ENCODE assay signal across 24 mouse cellular contexts in genomic region chr6:14122311-14122710, GRCm38 (mm10).
"Had no signal": no experiment of that assay in that cellular context is flagged by ENCODE, and none has a peak within 500 bp of the region (broad histone marks: within the 10 kb centered on the region; RNA-seq: fewer than 3 reads in every experiment).

No protein-coding gene starts in this region.

- DNase-seq: gastrocnemius, adult 2 months; gastrocnemius, postnatal 10 days; gastrocnemius, postnatal 25 days; heart, adult 18-20 months; heart, postnatal 10 days; heart, postnatal 4 days; kidney, adult 18-20 months; kidney, adult 8-10 months; kidney, postnatal 14 days; kidney, postnatal 36 days; layer of hippocampus, adult 9-11 months; layer of hippocampus, postnatal 36 days; left cerebral cortex, postnatal 4 days had no signal

- ATAC-seq: hindbrain, embryonic 16.5 days; inflammation-experienced regulatory T-cells, adult 6 months; intestine, embryonic 15.5 days; intestine, postnatal 0 days; liver, embryonic 12.5 days had no signal

- H3K9me3 ChIP-seq: heart, embryonic 10.5 days; heart, embryonic 12.5 days; hindbrain, embryonic 10.5 days; intestine, embryonic 15.5 days; limb, embryonic 13.5 days; limb, embryonic 15.5 days; liver, embryonic 12.5 days had no signal

- H3K36me3 ChIP-seq: heart, embryonic 10.5 days; heart, embryonic 12.5 days; hindbrain, embryonic 10.5 days; intestine, embryonic 15.5 days; limb, embryonic 13.5 days; limb, embryonic 15.5 days; liver, embryonic 12.5 days had no signal

- H3K27ac ChIP-seq: gastrocnemius, adult 2 months; heart, embryonic 10.5 days; hindbrain, embryonic 10.5 days; hindbrain, embryonic 14.5 days; intestine, embryonic 15.5 days; limb, embryonic 13.5 days; limb, embryonic 15.5 days; liver, embryonic 12.5 days had no signal

- H3K4me1 ChIP-seq: heart, embryonic 10.5 days; hindbrain, embryonic 10.5 days; intestine, embryonic 15.5 days; limb, embryonic 15.5 days; liver, embryonic 12.5 days had no signal

- H3K27me3 ChIP-seq: heart, embryonic 12.5 days; intestine, embryonic 15.5 days; limb, embryonic 13.5 days; limb, embryonic 15.5 days; liver, embryonic 12.5 days had no signal

- H3K4me2 ChIP-seq: heart, embryonic 12.5 days; hindbrain, embryonic 14.5 days; intestine, embryonic 15.5 days; limb, embryonic 13.5 days; limb, embryonic 15.5 days; liver, embryonic 12.5 days had no signal

- H3K4me3 ChIP-seq: gastrocnemius, adult 2 months; heart, embryonic 10.5 days; heart, embryonic 12.5 days; hindbrain, embryonic 10.5 days; intestine, embryonic 15.5 days; limb, embryonic 13.5 days; limb, embryonic 15.5 days; liver, embryonic 12.5 days had no signal

- H3K9ac ChIP-seq: heart, embryonic 12.5 days; hindbrain, embryonic 14.5 days; intestine, embryonic 15.5 days; limb, embryonic 13.5 days; limb, embryonic 15.5 days; liver, embryonic 12.5 days had no signal
